Mouse (Mus musculus) embryonic facial prominence, embryonic 11.5 days (tissue): Measurements from ENCODE around the gene Bik. TPM values are rescaled to one million over a fixed set of nuclear protein-coding genes. Genes with fewer than 3 reads are reported as not detected.

Experiments
- ATAC-seq: fragments of 200-750 bp; cut with Nextera tagmentation; replicated peaks from 2 replicates; pipeline ENCODE4 v1.8.0; 2017; ENCODE audit warnings: low read depth; ENCODE audit not compliant: insufficient number of reproducible peaks, low FRiP score, low TSS enrichment
- DNase-seq: peaks from one replicate; pipeline ENCODE4 v3.0.0-alpha.2; 2015; ENCODE audit warnings: low spot score
- H3K27ac ChIP-seq: fragments of 300-500 bp; sonication (generic); replicated peaks from 2 replicates; pipeline ENCODE4 v1.5.1; 2014; ENCODE audit warnings: mild to moderate bottlenecking, low read depth, low read length, control low read depth
- H3K27me3 ChIP-seq: fragments of 300-500 bp; sonication (generic); 2 replicates; pipeline ENCODE4 v1.6.1; 2014; ENCODE audit warnings: mild to moderate bottlenecking, low read length, moderate library complexity, mixed read lengths; ENCODE audit not compliant: control insufficient read depth, insufficient read depth
- H3K36me3 ChIP-seq: fragments of 300-500 bp; sonication (generic); replicated peaks from 2 replicates; pipeline ENCODE4 v1.6.1; 2014; ENCODE audit warnings: low read depth, mild to moderate bottlenecking, low read length, moderate library complexity, mixed read lengths; ENCODE audit not compliant: control insufficient read depth, insufficient read depth
- H3K4me1 ChIP-seq: fragments of 300-500 bp; sonication (generic); 2 replicates; pipeline ENCODE4 v1.6.1; 2014; ENCODE audit warnings: low read length, mixed read lengths; ENCODE audit not compliant: control insufficient read depth, insufficient read depth
- H3K4me2 ChIP-seq: fragments of 300-500 bp; sonication (generic); 2 replicates; pipeline ENCODE4 v1.6.1; 2014; ENCODE audit warnings: low read depth, mild to moderate bottlenecking, control low read depth, low read length, moderate library complexity
- H3K4me3 ChIP-seq: fragments of 300-500 bp; sonication (generic); 2 replicates; pipeline ENCODE4 v1.5.1; 2014; ENCODE audit warnings: low read depth, low read length, control low read depth
- H3K9ac ChIP-seq: fragments of 300-500 bp; sonication (generic); replicated peaks from 2 replicates; pipeline ENCODE4 v1.6.1; 2014; ENCODE audit warnings: mild to moderate bottlenecking, control low read depth, low read length
- H3K9me3 ChIP-seq: fragments of 300-500 bp; sonication (generic); replicated peaks from 2 replicates; pipeline ENCODE4 v1.6.1; 2016; ENCODE audit warnings: mild to moderate bottlenecking, low read length, inconsistent platforms, mixed read lengths; ENCODE audit not compliant: control insufficient read depth
- WGBS: fragments of 180-500 bp; shearing (Covaris S2); extraction: QIAGEN DNeasy Blood & Tissue Kit; methylation state at CpG from one replicate; pipeline ENCODE4 v1.1.7; 2014; 5-methylcytosine and 5-hydroxymethylcytosine counted together
- polyA plus RNA-seq: library from polyadenylated mRNA; unstranded; fragments of >200 nt; fragmentation: Nextera tagmentation; extraction: Ambion mirVana; gene quantifications from 2 replicates; pipeline ENCODE4 v1.2.1, GENCODE M21; 2014

The Bik gene
- polyA plus RNA-seq, 1 experiment from 2014 or later = 2.7 TPM

- DNase-seq (no peak), ATAC-seq (no peak)
- no peaks in the 10 kb centered on the region for H3K27me3 ChIP-seq
- no peaks in the 10 kb centered on the region for H3K9me3 ChIP-seq
- no peaks in the 10 kb centered on the region for H3K4me1 ChIP-seq
- H3K27ac ChIP-seq = no peak overlapping the region
- H3K36me3 ChIP-seq = peaks cover 3% of the 10 kb centered on the region; the same call in 1 of the 2 replicates
- H3K9ac ChIP-seq = no peak overlapping the region
- no peak overlapping the region for H3K4me3 ChIP-seq
- H3K4me2 ChIP-seq = no peak overlapping the region
- 83% methylated on average over 9 of the region's 9 CpGs for whole genome bisulfite sequencing
These were observed 15.1 kb downstream of the Bik start for GRCm38 (mm10) chr15:83541647-83542287.

- DNase-seq (no peak), ATAC-seq (no peak)
- Histone ChIP-seq H3K36me3 (peaks cover 6% of the 10 kb centered on the region; the same call in 1 of the 2 replicates), H3K4me1 (no peaks in the 10 kb centered on the region), H3K27ac (no peak overlapping the region), H3K27me3 (no peaks in the 10 kb centered on the region), H3K4me3 (no peak overlapping the region), H3K9ac (no peak overlapping the region), H3K4me2 (no peak overlapping the region), H3K9me3 (no peaks in the 10 kb centered on the region)
- WGBS = 89% methylated on average over 7 of the region's 7 CpGs
These were observed 19.4 kb downstream of the Bik start for GRCm38 (mm10) chr15:83546029-83546428.

GRCm38 (mm10) chr15:83547144-83547543, 20.5 kb downstream of the Bik start:
- H3K4me3 ChIP-seq = no peak overlapping the region
- H3K27ac ChIP-seq = no peak overlapping the region
- H3K9ac ChIP-seq = no peak overlapping the region
- ATAC-seq (no peak), DNase-seq (no peak)
- no peaks in the 10 kb centered on the region for H3K27me3 ChIP-seq
- H3K4me1 ChIP-seq = no peaks in the 10 kb centered on the region
- peaks cover 6% of the 10 kb centered on the region; the same call in 1 of the 2 replicates for H3K36me3 ChIP-seq
- 85% methylated on average over 8 of the region's 8 CpGs for WGBS
- H3K4me2 ChIP-seq = no peak overlapping the region
- H3K9me3 ChIP-seq = no peaks in the 10 kb centered on the region

GRCm38 (mm10) chr15:83550137-83550536, 23.5 kb downstream of the Bik start:
- DNase-seq (no peak), ATAC-seq (no peak)
- no peaks in the 10 kb centered on the region for H3K4me1 ChIP-seq
- peaks cover 6% of the 10 kb centered on the region; the same call in 1 of the 2 replicates for H3K36me3 ChIP-seq
- no peak overlapping the region for H3K9ac ChIP-seq
- no peaks in the 10 kb centered on the region for H3K27me3 ChIP-seq
- H3K4me2 ChIP-seq = no peak overlapping the region
- H3K27ac ChIP-seq = no peak overlapping the region
- H3K9me3 ChIP-seq = no peaks in the 10 kb centered on the region
- 88% methylated on average over 2 of the region's 2 CpGs for WGBS
- H3K4me3 ChIP-seq = no peak overlapping the region

- H3K4me2 ChIP-seq = no peak overlapping the region
- no peak overlapping the region for H3K4me3 ChIP-seq
- H3K9me3 ChIP-seq = no peaks in the 10 kb centered on the region
- ATAC-seq (no peak), DNase-seq (peak; percentile 29)
- no peaks in the 10 kb centered on the region for H3K27me3 ChIP-seq
- no peak overlapping the region for H3K27ac ChIP-seq
- H3K9ac ChIP-seq = no peak overlapping the region
- no peaks in the 10 kb centered on the region for H3K4me1 ChIP-seq
- H3K36me3 ChIP-seq = peaks cover 4% of the 10 kb centered on the region; the same call in 1 of the 2 replicates
These were observed 27.2 kb downstream of the Bik start for GRCm38 (mm10) chr15:83553831-83554230.

GRCm38 (mm10) chr15:83555161-83555974, 28.7 kb downstream of the Bik start:
- peak overlapping the region; percentile 72 for H3K4me2 ChIP-seq
- under 1% methylated on average over 67 of the region's 74 CpGs for WGBS

GRCm38 (mm10) chr15:83560941-83561477, 34.3 kb downstream of the Bik start:
- Histone ChIP-seq H3K9me3 (no peaks in the 10 kb centered on the region), H3K27ac (no peak overlapping the region), H3K27me3 (no peaks in the 10 kb centered on the region), H3K9ac (no peak overlapping the region), H3K4me1 (peaks cover 4% of the 10 kb centered on the region), H3K4me2 (no peak overlapping the region), H3K36me3 (no peaks in the 10 kb centered on the region), H3K4me3 (no peak overlapping the region)
- ATAC-seq (no peak), DNase-seq (no peak)
- WGBS = 50% methylated on average over 5 of the region's 5 CpGs

More at GRCm38 (mm10) chr15:83555161-83555974, 28.7 kb downstream of the Bik start:
- no peaks in the 10 kb centered on the region for H3K36me3 ChIP-seq
- peak overlapping the region; percentile 87 for H3K4me3 ChIP-seq
- H3K9me3 ChIP-seq = no peaks in the 10 kb centered on the region
- ATAC-seq = peak; percentile 75
- peak overlapping the region; percentile 98 for H3K9ac ChIP-seq
- no peaks in the 10 kb centered on the region for H3K27me3 ChIP-seq
- H3K27ac ChIP-seq = peak overlapping the region; percentile 93
- H3K4me1 ChIP-seq = no peaks in the 10 kb centered on the region
- peak; percentile 93 for DNase-seq
